Mouse (Mus musculus): Measurements from ENCODE around the gene Lingo3. TPM values are rescaled to one million over a fixed set of nuclear protein-coding genes. Genes with fewer than 3 reads are reported as not detected.
A peak's percentile ranks its signal among the peaks of the same experiment; 100 is the strongest.
"Not testable (repeated sequence)": the region's sequence is repeated elsewhere in the genome, so short reads cannot be mapped to it uniquely, and the experiment has no call there.

The Lingo3 gene
- polyA plus RNA-seq, 1 experiment from 2014 or later, result 0.10 TPM

- Histone ChIP-seq H3K9ac (ENCODE audit: low read depth, low read length) (no peak overlapping the region), H3K27me3 (replicated peaks; ENCODE audit: control insufficient read depth, insufficient read depth, low read length) (no peaks in the 10 kb centered on the region), H3K36me3 (ENCODE audit: control insufficient read depth, insufficient read depth, low read length) (no peaks in the 10 kb centered on the region), H3K9me3 (ENCODE audit: control insufficient read depth, low read length) (no peaks in the 10 kb centered on the region), H3K4me2 (ENCODE audit: low read depth, low read length) (no peak overlapping the region), H3K4me3 (ENCODE audit: low read length) (no peak overlapping the region), H3K4me1 (ENCODE audit: control insufficient read depth, insufficient read depth, low read length) (no peaks in the 10 kb centered on the region), H3K27ac (ENCODE audit: low read length) (no peak overlapping the region)
- WGBS, result 43% methylated on average over 6 of the region's 6 CpGs
- ATAC-seq, result peak; percentile 85
Observed at GRCm38 (mm10) chr10:80818599-80819281, 25.1 kb downstream of the Lingo3 start.

DNA sequence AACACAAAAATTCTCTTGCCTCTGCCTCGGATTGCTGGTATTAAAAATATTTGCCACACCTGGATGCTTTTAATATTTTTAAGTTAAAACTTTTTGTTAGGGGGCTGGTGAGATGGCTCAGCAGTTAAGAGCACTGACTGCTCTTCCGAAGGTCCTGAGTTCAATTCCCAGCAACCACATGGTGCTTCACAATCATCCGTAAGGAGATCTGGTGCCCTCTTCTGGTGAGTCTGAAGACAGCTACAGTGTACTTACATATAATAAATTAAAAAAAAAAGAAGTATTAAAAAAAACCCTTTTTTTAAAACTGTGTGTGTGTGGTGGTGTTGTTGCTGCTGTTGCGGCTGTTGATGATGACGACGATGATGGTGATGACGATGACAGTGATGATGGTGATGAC is 25.9 kb downstream of the Lingo3 start:
- H3K27ac ChIP-seq (ENCODE audit: low read length); H3K9me3 ChIP-seq (ENCODE audit: control insufficient read depth, low read length); H3K4me1 ChIP-seq (ENCODE audit: control insufficient read depth, insufficient read depth, low read length); H3K4me3 ChIP-seq (ENCODE audit: low read length); H3K27me3 ChIP-seq (replicated peaks; ENCODE audit: control insufficient read depth, insufficient read depth, low read length); H3K4me2 ChIP-seq (ENCODE audit: low read depth, low read length); ATAC-seq; H3K9ac ChIP-seq (ENCODE audit: low read depth, low read length); H3K36me3 ChIP-seq (ENCODE audit: control insufficient read depth, insufficient read depth, low read length): not testable (repeated sequence)
- WGBS, result 84% methylated on average over 7 of the region's 7 CpGs

- Histone ChIP-seq H3K4me2 (ENCODE audit: low read depth, low read length) (no peak overlapping the region), H3K27ac (ENCODE audit: low read length) (no peak overlapping the region), H3K9ac (ENCODE audit: low read depth, low read length) (no peak overlapping the region), H3K36me3 (ENCODE audit: control insufficient read depth, insufficient read depth, low read length) (no peaks in the 10 kb centered on the region), H3K4me3 (ENCODE audit: low read length) (no peak overlapping the region), H3K9me3 (ENCODE audit: control insufficient read depth, low read length) (no peaks in the 10 kb centered on the region), H3K27me3 (replicated peaks; ENCODE audit: control insufficient read depth, insufficient read depth, low read length) (no peaks in the 10 kb centered on the region), H3K4me1 (ENCODE audit: control insufficient read depth, insufficient read depth, low read length) (peaks cover 5% of the 10 kb centered on the region; the same call in 1 of the 2 replicates)
- WGBS, result 51% methylated on average over 2 of the region's 2 CpGs
- peak; percentile 54; the same call in 1 of the 2 replicates for ATAC-seq
Observed at GRCm38 (mm10) chr10:80817164-80817563, 26.7 kb downstream of the Lingo3 start.

- H3K9ac ChIP-seq (ENCODE audit: low read depth, low read length); H3K9me3 ChIP-seq (ENCODE audit: control insufficient read depth, low read length); H3K4me1 ChIP-seq (ENCODE audit: control insufficient read depth, insufficient read depth, low read length); H3K27me3 ChIP-seq (replicated peaks; ENCODE audit: control insufficient read depth, insufficient read depth, low read length); H3K27ac ChIP-seq (ENCODE audit: low read length); H3K36me3 ChIP-seq (ENCODE audit: control insufficient read depth, insufficient read depth, low read length); H3K4me3 ChIP-seq (ENCODE audit: low read length); H3K4me2 ChIP-seq (ENCODE audit: low read depth, low read length); ATAC-seq: not testable (repeated sequence)
- 88% methylated on average over 3 of the region's 3 CpGs for WGBS
Observed at GRCm38 (mm10) chr10:80816303-80816702, 27.5 kb downstream of the Lingo3 start.

DNA sequence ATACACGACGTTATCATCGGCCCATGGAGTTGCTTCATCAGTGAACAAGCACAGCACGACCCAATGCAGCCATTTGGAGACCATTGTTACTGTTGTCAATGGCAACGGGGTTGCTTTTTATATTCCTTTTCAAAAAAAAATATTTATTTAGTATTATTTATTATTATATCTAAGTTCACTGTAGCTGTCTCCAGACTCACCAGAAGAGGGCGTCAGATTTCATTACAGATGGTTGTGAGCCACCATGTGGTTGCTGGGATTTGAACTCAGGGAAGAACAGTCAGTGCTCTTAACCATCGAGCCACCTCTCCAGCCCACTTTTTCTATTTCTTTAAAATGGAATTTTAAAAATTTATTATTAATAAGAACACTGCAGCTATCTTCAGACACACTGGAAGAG is 29.0 kb downstream of the Lingo3 start:
- Histone ChIP-seq H3K27ac (ENCODE audit: low read length) (no peak overlapping the region), H3K4me2 (ENCODE audit: low read depth, low read length) (no peak overlapping the region), H3K9ac (ENCODE audit: low read depth, low read length) (no peak overlapping the region), H3K9me3 (ENCODE audit: control insufficient read depth, low read length) (no peaks in the 10 kb centered on the region), H3K4me3 (ENCODE audit: low read length) (no peak overlapping the region), H3K27me3 (replicated peaks; ENCODE audit: control insufficient read depth, insufficient read depth, low read length) (no peaks in the 10 kb centered on the region), H3K4me1 (ENCODE audit: control insufficient read depth, insufficient read depth, low read length) (peaks cover 10% of the 10 kb centered on the region; the same call in 1 of the 2 replicates), H3K36me3 (ENCODE audit: control insufficient read depth, insufficient read depth, low read length) (no peaks in the 10 kb centered on the region)
- WGBS, result 68% methylated on average over 7 of the region's 7 CpGs
- ATAC-seq, result no peak

DNA sequence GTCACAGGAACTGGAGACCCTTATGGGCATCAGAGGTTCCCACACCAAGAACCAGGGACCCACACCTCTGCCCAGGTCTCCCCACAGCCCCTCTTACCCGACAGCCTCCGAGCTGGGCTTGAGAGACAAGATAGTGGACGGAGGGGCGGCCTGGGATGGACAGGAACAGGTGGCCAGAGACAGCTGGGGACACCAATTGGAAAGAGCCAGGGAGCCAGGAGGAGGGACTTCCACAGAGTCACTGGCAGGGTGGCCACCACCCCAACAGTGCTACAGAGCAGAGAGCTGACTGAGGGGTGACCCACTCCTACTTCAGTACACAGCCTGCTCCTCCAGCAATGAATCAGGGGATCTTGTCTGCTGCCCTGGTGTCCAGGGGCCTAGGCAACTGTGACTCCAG is 30.5 kb downstream of the Lingo3 start, which contains the start of gene Jsrp1:
Gene Jsrp1 (minus strand): TSS at position 133 of the 400 bp plus-strand sequence.
- no peak for ATAC-seq
- WGBS, result 73% methylated on average over 4 of the region's 4 CpGs

GRCm38 (mm10) chr10:80812391-80813041 is 31.3 kb downstream of the Lingo3 start:
- peak overlapping the region; percentile 40; the same call in 1 of the 2 replicates for H3K9ac ChIP-seq (ENCODE audit: low read depth, low read length)
- H3K4me1 ChIP-seq (ENCODE audit: control insufficient read depth, insufficient read depth, low read length), result peaks cover 24% of the 10 kb centered on the region
- H3K4me3 ChIP-seq (ENCODE audit: low read length), result no peak overlapping the region
- no peak overlapping the region for H3K4me2 ChIP-seq (ENCODE audit: low read depth, low read length)
- no peak overlapping the region for H3K27ac ChIP-seq (ENCODE audit: low read length)
- 0 out of 2 replicates have a peak, but pooled peaks cover 4% of the 10 kb centered on the region for H3K27me3 ChIP-seq (replicated peaks; ENCODE audit: control insufficient read depth, insufficient read depth, low read length)
- no peaks in the 10 kb centered on the region for H3K9me3 ChIP-seq (ENCODE audit: control insufficient read depth, low read length)
- no peaks in the 10 kb centered on the region for H3K36me3 ChIP-seq (ENCODE audit: control insufficient read depth, insufficient read depth, low read length)
- ATAC-seq, result no peak
- 41% methylated on average over 5 of the region's 5 CpGs for WGBS

More for the DNA sequence above, 30.5 kb downstream of the Lingo3 start, which contains the start of gene Jsrp1:
- Histone ChIP-seq H3K9ac (ENCODE audit: low read depth, low read length) (peak within 1 kb of the TSS; percentile 40), H3K36me3 (ENCODE audit: control insufficient read depth, insufficient read depth, low read length) (no peaks in the 10 kb centered on the region), H3K27ac (ENCODE audit: low read length) (no peak within 1 kb of the TSS), H3K9me3 (ENCODE audit: control insufficient read depth, low read length) (no peaks in the 10 kb centered on the region), H3K4me3 (ENCODE audit: low read length) (no peak within 1 kb of the TSS), H3K4me1 (ENCODE audit: control insufficient read depth, insufficient read depth, low read length) (peaks cover 15% of the 10 kb centered on the region; the same call in 1 of the 2 replicates), H3K4me2 (ENCODE audit: low read depth, low read length) (no peak within 1 kb of the TSS), H3K27me3 (replicated peaks; ENCODE audit: control insufficient read depth, insufficient read depth, low read length) (no peaks in the 10 kb centered on the region)

GRCm38 (mm10) chr10:80810084-80810483 is 33.8 kb downstream of the Lingo3 start:
- peaks cover 37% of the 10 kb centered on the region for H3K4me1 ChIP-seq (ENCODE audit: control insufficient read depth, insufficient read depth, low read length)
- 0 out of 2 replicates have a peak overlapping the region, but pooled peaks have one; percentile 10 for H3K9ac ChIP-seq (ENCODE audit: low read depth, low read length)
- H3K4me3 ChIP-seq (ENCODE audit: low read length), result no peak overlapping the region
- peaks cover 3% of the 10 kb centered on the region for H3K36me3 ChIP-seq (ENCODE audit: control insufficient read depth, insufficient read depth, low read length)
- ATAC-seq, result no peak
- no peak overlapping the region for H3K27ac ChIP-seq (ENCODE audit: low read length)
- H3K27me3 ChIP-seq (replicated peaks; ENCODE audit: control insufficient read depth, insufficient read depth, low read length), result 0 out of 2 replicates have a peak, but pooled peaks cover 4% of the 10 kb centered on the region
- H3K9me3 ChIP-seq (ENCODE audit: control insufficient read depth, low read length), result no peaks in the 10 kb centered on the region
- no peak overlapping the region; the same call in 1 of the 2 replicates for H3K4me2 ChIP-seq (ENCODE audit: low read depth, low read length)
- WGBS, result 5% methylated on average over 20 of the region's 20 CpGs

- Histone ChIP-seq H3K36me3 (ENCODE audit: control insufficient read depth, insufficient read depth, low read length) (peaks cover 11% of the 10 kb centered on the region), H3K4me2 (ENCODE audit: low read depth, low read length) (peak overlapping the region; percentile 30; the same call in 1 of the 2 replicates), H3K27me3 (replicated peaks; ENCODE audit: control insufficient read depth, insufficient read depth, low read length) (0 out of 2 replicates have a peak, but pooled peaks cover 4% of the 10 kb centered on the region), H3K9ac (ENCODE audit: low read depth, low read length) (peak overlapping the region; percentile 46), H3K4me1 (ENCODE audit: control insufficient read depth, insufficient read depth, low read length) (peaks cover 37% of the 10 kb centered on the region), H3K27ac (ENCODE audit: low read length) (no peak overlapping the region), H3K9me3 (ENCODE audit: control insufficient read depth, low read length) (no peaks in the 10 kb centered on the region), H3K4me3 (ENCODE audit: low read length) (peak overlapping the region; percentile 4; the same call in 1 of the 2 replicates)
- no peak for ATAC-seq
- WGBS, result 12% methylated on average over 18 of the region's 18 CpGs
Observed at GRCm38 (mm10) chr10:80808985-80809632, 34.7 kb downstream of the Lingo3 start.
